Mouse (Mus musculus) left cerebral cortex, postnatal 25 days (tissue): ENCODE results near the gene Mrpl9. TPM values are rescaled to one million over a fixed set of nuclear protein-coding genes. Genes with fewer than 3 reads are reported as not detected.

Source experiments
- DNase-seq, 2 experiments: peaks; one replicate each; pipeline ENCODE4 v3.0.0; 2022; ENCODE audit warnings: low spot score in 2 of 2, mixed read lengths in 1 of 2
- intact Hi-C: fragments of 180-260 bp; cut with DNase I; formaldehyde crosslinking; loops from one replicate; pipeline ENCODE4 v1.15.1; 2025
- total RNA-seq, 2 experiments: library from RNA; stranded (reverse); gene quantifications; 2 replicates each; pipeline ENCODE4 v1.2.3; 2021

The Mrpl9 gene
- 10 to 100 TPM; 37.8 to 38.9 TPM for total RNA-seq

GRCm38 (mm10) chr3:94442951-94443596 is at the start of gene Mrpl9:
Mrpl9 (plus strand) TSS chr3:94443318.
- DNase-seq: peak; percentile 95 to 96
- intact Hi-C loops: loop anchor here (5.0 kb wide), 1 partner anchor 76 kb away; no protein-coding TSS in a partner anchor

- intact Hi-C loops: no loop called here
- DNase-seq: no peak
Observed at GRCm38 (mm10) chr3:94396336-94396735, 46.8 kb upstream of the Mrpl9 start.

- DNase-seq: no peak
- intact Hi-C loops: no loop called here
Observed at GRCm38 (mm10) chr3:94396851-94397250, 46.3 kb upstream of the Mrpl9 start.

DNA sequence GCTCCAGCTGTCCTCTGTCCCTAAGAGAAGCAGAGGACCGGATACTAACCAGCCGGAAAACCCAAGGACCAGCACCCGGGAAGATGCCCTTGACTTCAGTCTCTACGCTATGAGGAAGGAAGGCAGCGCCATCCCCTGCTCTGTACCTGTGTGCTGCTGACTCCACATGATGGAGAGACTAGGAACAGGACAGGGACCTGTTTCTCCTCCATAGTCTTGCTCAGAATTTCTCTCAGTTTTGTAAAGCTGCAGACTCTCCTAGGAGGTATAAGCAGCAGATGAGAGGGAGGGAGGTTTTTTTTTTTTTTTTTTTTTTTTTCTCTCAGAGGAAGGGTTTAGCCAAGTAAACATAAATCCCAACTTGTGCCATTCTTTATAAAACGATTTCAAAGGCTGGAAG is 44.9 kb upstream of the Mrpl9 start, which contains the start of gene Lingo4:
Gene Lingo4 (plus strand): TSS at position 301 of the 400 bp plus-strand sequence.
- no peak for DNase-seq
- intact Hi-C loops: no loop called here

- intact Hi-C loops: no loop called here
- peak; percentile 20 to 37 for DNase-seq
Observed at GRCm38 (mm10) chr3:94398943-94399481, 44.1 kb upstream of the Mrpl9 start.

GRCm38 (mm10) chr3:94399663-94400310 is 43.3 kb upstream of the Mrpl9 start:
- intact Hi-C loops: no loop called here
- DNase-seq: no peak

DNA sequence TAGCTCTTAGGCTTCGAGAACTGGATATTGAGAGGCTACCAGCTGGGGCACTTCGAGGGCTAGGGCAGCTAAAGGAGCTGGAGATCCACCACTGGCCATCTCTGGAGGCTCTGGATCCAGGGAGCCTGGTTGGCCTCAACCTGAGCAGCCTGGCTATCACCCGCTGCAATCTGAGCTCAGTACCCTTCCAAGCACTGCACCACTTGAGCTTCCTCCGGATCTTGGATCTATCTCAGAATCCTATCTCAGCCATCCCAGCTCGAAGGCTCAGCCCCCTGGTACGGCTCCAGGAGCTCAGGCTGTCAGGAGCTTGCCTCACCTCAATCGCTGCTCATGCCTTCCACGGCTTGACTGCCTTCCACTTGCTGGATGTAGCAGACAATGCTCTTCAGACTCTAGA is 40.7 kb upstream of the Mrpl9 start:
- intact Hi-C loops: no loop called here
- no peak for DNase-seq

- peak; percentile 40 to 82 for DNase-seq
- intact Hi-C loops: no loop called here
Observed at GRCm38 (mm10) chr3:94404366-94405054, 38.6 kb upstream of the Mrpl9 start.

DNA sequence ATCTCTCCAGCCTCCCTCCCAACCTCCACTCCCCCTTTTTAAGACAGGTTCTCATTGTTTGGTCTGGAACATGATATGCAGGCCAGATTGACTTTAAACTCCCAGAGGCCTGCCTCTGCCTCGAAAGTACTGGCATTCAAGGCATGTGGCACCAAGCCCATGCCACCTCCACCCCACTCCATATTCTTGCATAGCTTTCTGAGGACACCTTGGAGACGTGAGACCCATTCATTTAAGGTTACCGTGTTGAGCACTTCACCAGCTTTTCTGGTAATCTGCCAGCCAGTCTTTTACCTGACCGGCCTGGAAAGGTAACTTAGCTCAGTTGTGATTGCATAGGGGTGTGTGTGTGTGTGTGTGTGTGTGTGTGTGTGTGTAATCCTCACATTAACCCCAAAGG is 37.6 kb upstream of the Mrpl9 start:
- DNase-seq: no peak
- intact Hi-C loops: no loop called here

GRCm38 (mm10) chr3:94412530-94412929 is 30.6 kb upstream of the Mrpl9 start:
- intact Hi-C loops: loop anchor here (2.0 kb wide), 1 partner anchor 46 kb away; no protein-coding TSS in a partner anchor
- DNase-seq: peak in 1 of 2 experiments; percentile 15

- intact Hi-C loops: loop anchor here (2.0 kb wide), 1 partner anchor 46 kb away; no protein-coding TSS in a partner anchor
Observed at GRCm38 (mm10) chr3:94413031-94413679, 30.0 kb upstream of the Mrpl9 start, which contains the start of gene Tdrkh. Tdrkh (plus strand) TSS chr3:94413273.

GRCm38 (mm10) chr3:94430980-94431379 is 12.1 kb upstream of the Mrpl9 start:
- intact Hi-C loops: no loop called here
- no peak for DNase-seq

More at GRCm38 (mm10) chr3:94413031-94413679, 30.0 kb upstream of the Mrpl9 start, which contains the start of gene Tdrkh:
- peak; percentile 99 for DNase-seq

GRCm38 (mm10) chr3:94434305-94434704 is 8.8 kb upstream of the Mrpl9 start:
- intact Hi-C loops: no loop called here
- no peak for DNase-seq

DNA sequence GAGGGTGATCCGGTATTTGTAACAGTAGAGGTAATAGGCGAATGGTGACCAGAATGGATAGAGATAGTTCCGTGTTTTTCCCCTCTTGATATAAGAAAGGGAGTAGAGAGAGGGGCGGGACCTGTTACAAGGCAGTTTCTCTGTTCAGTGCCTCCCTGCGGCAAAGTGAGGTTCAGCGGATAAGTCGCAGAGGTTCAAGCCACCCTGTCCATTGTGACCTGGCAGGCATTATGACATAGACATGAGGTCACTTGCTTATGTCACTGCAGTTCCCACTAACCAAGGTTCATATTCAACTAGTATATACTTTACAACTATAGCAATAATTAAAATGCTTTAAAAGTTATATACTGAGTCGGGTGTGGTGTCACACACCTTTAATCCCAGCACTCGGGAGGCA is 6.7 kb upstream of the Mrpl9 start:
- intact Hi-C loops: no loop called here
- DNase-seq: no peak

DNA sequence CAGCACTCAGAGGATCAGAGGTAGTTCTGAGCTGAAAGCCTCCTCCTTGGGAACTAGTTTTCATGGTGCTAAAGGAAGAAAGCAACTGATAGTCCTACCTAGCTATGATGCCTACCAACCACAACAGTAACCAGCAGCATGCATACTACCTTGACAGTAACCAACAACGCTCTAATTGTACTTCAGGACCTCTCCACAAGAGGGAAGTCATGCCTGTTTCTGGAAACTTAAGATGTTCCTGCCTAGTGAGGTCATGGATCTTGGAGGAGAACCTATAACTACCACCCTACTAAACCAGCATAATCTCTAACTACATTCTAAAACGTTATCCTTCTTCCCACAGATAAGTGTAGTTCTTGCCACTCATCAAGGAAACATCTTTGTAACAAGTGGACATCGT is 1.9 kb upstream of the Mrpl9 start:
- intact Hi-C loops: loop anchor here (5.0 kb wide), 1 partner anchor 74 kb away; no protein-coding TSS in a partner anchor
- peak; percentile 10 to 48 for DNase-seq

DNA sequence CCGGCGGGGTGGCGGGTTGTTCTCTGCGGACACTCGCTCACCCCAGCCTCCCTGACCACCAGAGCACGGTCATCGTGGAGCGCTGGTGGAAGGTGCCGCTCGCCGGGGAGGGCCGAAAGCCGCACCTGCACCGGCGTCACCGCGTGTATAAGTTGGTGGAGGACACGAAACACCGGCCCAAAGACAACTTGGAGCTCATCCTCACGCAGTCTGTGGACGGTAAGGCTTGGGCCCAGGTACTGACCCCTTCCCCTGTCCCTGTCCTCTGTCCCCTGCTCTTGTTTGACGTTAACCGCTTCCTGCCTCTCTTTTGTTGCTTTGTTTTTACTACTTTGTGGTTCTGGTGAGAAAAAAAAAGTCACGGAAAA is 463 bp downstream of the Mrpl9 start, which contains the start of gene Oaz3:
Gene Oaz3 (minus strand): TSS at position 319 of the 368 bp plus-strand sequence.
- intact Hi-C loops: loop anchor here (5.0 kb wide), 1 partner anchor 76 kb away; no protein-coding TSS in a partner anchor
- no peak for DNase-seq

DNA sequence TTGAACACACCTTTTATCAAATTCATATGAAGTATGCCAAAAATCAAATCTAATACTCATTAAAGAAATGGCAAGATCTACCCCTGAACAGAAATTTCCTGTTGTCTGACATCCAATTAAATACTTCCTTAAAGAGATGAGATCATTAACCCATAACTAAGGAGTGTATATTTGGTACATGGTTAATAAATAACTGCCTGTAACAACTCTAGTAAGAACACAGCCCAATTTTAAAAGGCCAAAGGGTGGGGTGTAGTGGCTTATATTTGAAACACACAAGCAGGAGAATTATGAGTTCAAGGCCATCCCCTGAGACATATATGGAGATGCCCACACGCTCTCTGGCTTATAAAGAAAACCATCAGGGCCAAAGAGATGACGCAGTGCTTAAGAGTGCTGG is 6.3 kb downstream of the Mrpl9 start:
- DNase-seq: no peak
- intact Hi-C loops: no loop called here

DNA sequence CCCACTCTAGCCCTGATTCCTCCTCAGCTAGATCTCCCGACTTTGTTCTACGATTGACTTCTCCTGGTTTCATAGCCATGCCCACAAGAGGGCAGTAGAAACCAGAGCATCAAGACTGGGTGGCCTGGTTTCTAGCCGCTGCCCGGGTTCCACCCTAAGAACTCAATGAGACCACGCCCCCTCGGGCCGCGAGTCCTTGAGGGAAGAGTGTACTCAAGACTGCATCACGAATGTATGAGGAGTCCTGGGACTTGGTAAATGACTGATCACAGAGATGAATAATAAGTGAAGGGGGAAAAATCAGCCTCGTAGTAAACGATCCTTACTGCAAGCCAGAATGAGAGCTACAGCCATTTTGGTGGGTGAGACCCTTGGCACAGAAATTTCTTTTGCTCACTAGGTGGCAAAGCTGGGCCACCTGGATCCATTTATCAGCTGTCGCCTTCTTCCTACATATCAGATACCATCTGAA is 13.4 kb downstream of the Mrpl9 start:
- DNase-seq: peak; percentile 85 to 93
- intact Hi-C loops: loop anchor here (1.0 to 5.0 kb wide), 3 partner anchors 46 to 146 kb away; partner anchors contain the start of gene Snx27

GRCm38 (mm10) chr3:94457055-94457454 is 13.9 kb downstream of the Mrpl9 start:
- intact Hi-C loops: loop anchor here (2.0 to 5.0 kb wide), 2 partner anchors 125 to 146 kb away; partner anchors contain the start of gene Snx27

More at GRCm38 (mm10) chr3:94457055-94457454, 13.9 kb downstream of the Mrpl9 start:
- no peak for DNase-seq
